Comparison of ENCODE assay signal across 22 mouse cellular contexts in genomic region chr6:142844061-142844460, GRCm38 (mm10). TPM values are rescaled to one million over a fixed set of nuclear protein-coding genes. Genes with fewer than 3 reads are reported as not detected.
"Had no signal": no experiment of that assay in that cellular context is flagged by ENCODE, and none has a peak within 500 bp of the region (broad histone marks: within the 10 kb centered on the region; RNA-seq: fewer than 3 reads in every experiment).

No protein-coding gene starts in this region.

- H3K27ac ChIP-seq: lung, embryonic 15.5 days; macrophage; midbrain, embryonic 12.5 days; neural tube, embryonic 12.5 days; stomach, embryonic 15.5 days; stomach, postnatal 0 days had no signal

- H3K4me3 ChIP-seq: lung, embryonic 15.5 days; megakaryocyte, embryonic 14.5 days; midbrain, embryonic 12.5 days; neural tube, embryonic 12.5 days; stomach, embryonic 15.5 days had no signal

- H3K4me2 ChIP-seq: lung, embryonic 15.5 days; midbrain, embryonic 12.5 days; neural tube, embryonic 12.5 days; stomach, embryonic 15.5 days had no signal

- H3K4me1 ChIP-seq: lung, embryonic 15.5 days; midbrain, embryonic 12.5 days; neural tube, embryonic 12.5 days; stomach, embryonic 15.5 days had no signal

- ATAC-seq: lung, postnatal 0 days had no signal

- H3K9ac ChIP-seq: lung, embryonic 15.5 days; midbrain, embryonic 12.5 days; neural tube, embryonic 12.5 days; stomach, embryonic 15.5 days had no signal

- H3K9me3 ChIP-seq: lung, embryonic 15.5 days; megakaryocyte, embryonic 14.5 days; midbrain, embryonic 12.5 days; neural tube, embryonic 12.5 days; stomach, embryonic 15.5 days had no signal

- H3K36me3 ChIP-seq: lung, embryonic 15.5 days; midbrain, embryonic 12.5 days; stomach, embryonic 15.5 days had no signal

- H3K27me3 ChIP-seq: lung, embryonic 15.5 days; midbrain, embryonic 12.5 days; neural tube, embryonic 12.5 days; stomach, embryonic 15.5 days had no signal

- DNase-seq: lung, adult 2 months; lung, postnatal 14 days; lung, postnatal 36 days; midbrain, embryonic 14.5 days; right cerebral cortex, postnatal 14 days; thymus, adult 2 months; thymus, postnatal 25 days; thymus, postnatal 4 days had no signal

RNA-seq across cellular contexts. Expression of gene Sult6b2, which starts 39.8 kb away (rescaled TPM):
- total RNA-seq: megakaryocyte progenitor cell, adult 5-6 weeks; midbrain, postnatal 0 days; monocyte, adult 5-6 weeks; neutrophil, adult 5-6 weeks had no signal
- polyA plus RNA-seq: lung, adult 2 months; lung, embryonic 15.5 days; lung, postnatal 0 days; macrophage; midbrain, embryonic 12.5 days; midbrain, embryonic 14.5 days; spleen, adult 2 months; stomach, postnatal 0 days; urinary bladder, adult 2 months had no signal
